ENCODE assay signal across 31 mouse cellular contexts in the genomic region with DNA sequence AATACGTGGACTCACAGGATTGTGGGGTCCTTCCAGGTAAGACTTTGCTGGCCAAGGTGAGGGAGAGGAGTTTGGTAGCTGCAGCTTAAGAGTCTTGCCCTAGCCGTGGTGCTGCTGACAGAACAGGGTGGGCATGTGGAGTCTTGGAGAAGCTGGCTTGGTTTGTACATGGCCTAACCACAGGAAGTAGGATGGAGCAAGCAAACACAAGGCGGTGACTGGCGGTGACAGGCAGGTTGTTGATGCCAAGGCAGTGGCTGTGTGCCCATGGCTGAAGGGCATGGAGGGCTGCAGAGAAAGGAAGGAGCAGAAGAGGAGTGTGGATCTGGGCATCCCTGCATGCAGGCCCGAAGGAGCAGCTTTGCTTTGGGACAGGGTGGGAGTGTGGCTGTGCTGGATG. TPM values are rescaled to one million over a fixed set of nuclear protein-coding genes. Genes with fewer than 3 reads are reported as not detected.
DNase-seq lines count a peak whose midpoint lies in the region; ATAC-seq and TF ChIP-seq lines count a peak whose summit lies in the region.
"Had no signal": no experiment of that assay in that cellular context is flagged by ENCODE, and none has a peak within 500 bp of the region (broad histone marks: within the 10 kb centered on the region; RNA-seq: fewer than 3 reads in every experiment).

No protein-coding gene starts in this region.

- peaks cover 97% of the 10 kb centered on the region for H3K36me3 ChIP-seq in heart, embryonic 10.5 days
- H3K36me3 ChIP-seq in myocyte (ENCODE audit: control insufficient read depth, insufficient read depth): peaks cover 25% of the 10 kb centered on the region

- no peaks in the 10 kb centered on the region for H3K4me1 ChIP-seq in heart, embryonic 10.5 days
- H3K4me1 ChIP-seq: heart, embryonic 12.5 days; lung, embryonic 15.5 days; neural tube, embryonic 13.5 days had no signal

- no peak overlapping the region for H3K4me3 ChIP-seq in heart, embryonic 10.5 days
- H3K4me3 ChIP-seq in myocyte: no peak overlapping the region
- H3K4me3 ChIP-seq: heart, embryonic 12.5 days; layer of hippocampus, adult 2 months; left cerebral cortex, adult 2 months; lung, embryonic 15.5 days; neural tube, embryonic 13.5 days had no signal

- no peaks in the 10 kb centered on the region for H3K9me3 ChIP-seq in heart, embryonic 10.5 days
- H3K9me3 ChIP-seq: heart, embryonic 12.5 days; lung, embryonic 15.5 days; neural tube, embryonic 13.5 days had no signal

- H3ac ChIP-seq in myocyte (ENCODE audit: control insufficient read depth, insufficient read length): no peak overlapping the region

- WGBS in heart, embryonic 10.5 days: 98% methylated on average over 5 of the region's 5 CpGs

- H3K79me2 ChIP-seq in myocyte (ENCODE audit: control insufficient read depth, insufficient read depth): no peaks in the 10 kb centered on the region

- no peaks in the 10 kb centered on the region for H3K27me3 ChIP-seq in heart, embryonic 10.5 days (ENCODE audit: insufficient read depth, poor library complexity, severe bottlenecking)
- H3K27me3 ChIP-seq in myocyte (ENCODE audit: control insufficient read depth, insufficient read depth, insufficient read length): no peaks in the 10 kb centered on the region
- H3K27me3 ChIP-seq: heart, embryonic 12.5 days; lung, embryonic 15.5 days; neural tube, embryonic 13.5 days had no signal

- no peak overlapping the region for H3K4me2 ChIP-seq in myocyte (ENCODE audit: low read depth)
- H3K4me2 ChIP-seq: heart, embryonic 12.5 days; hindbrain, embryonic 14.5 days; lung, embryonic 15.5 days; neural tube, embryonic 13.5 days had no signal

- peak; percentile 66 for DNase-seq in heart, adult 11 months
- DNase-seq in heart, embryonic 10.5 days (ENCODE audit: low spot score): no peak
- peak; percentile 60 for DNase-seq in 416B (ENCODE audit: low read depth)
- no peak for DNase-seq in kidney, adult 11 months
- no peak for DNase-seq in left cerebral cortex, adult 9 months (ENCODE audit: low spot score in 2 of 2)
- DNase-seq: adrenal gland, postnatal 25 days; cerebellum, adult 11-12 months; gastrocnemius, postnatal 10 days; heart, adult 18-20 months; heart, postnatal 4 days; kidney, adult 2 months; kidney, postnatal 36 days had no signal

- no peak overlapping the region for H3K27ac ChIP-seq in heart, embryonic 10.5 days
- H3K27ac ChIP-seq: hindbrain, embryonic 14.5 days; layer of hippocampus, adult 2 months; left cerebral cortex, adult 2 months; liver, embryonic 14.5 days; lung, embryonic 15.5 days; neural tube, embryonic 13.5 days had no signal

- ATAC-seq in hematopoietic stem cell, adult 5-6 weeks (replicated peaks in 1 of 2; ENCODE audit: insufficient read depth in 1 of 2, low FRiP score in 2 of 2, low TSS enrichment in 1 of 2, low read depth in 1 of 2, poor library complexity in 2 of 2, severe bottlenecking in 2 of 2): peak; percentile 58 to 61
- ATAC-seq: CD4-positive, CD25-positive, alpha-beta regulatory T cell, adult 4 months; forebrain, embryonic 16.5 days had no signal

- no peak for TF ChIP-seq POLR2A in myocyte (IDR thresholded peaks at IDR 0.05; ENCODE audit: insufficient read length, low read depth)

TF ChIP-seq in myocyte, 11 proteins besides CTCF, POLR2A, EP300 and RAD21:
- peak; percentile 23 for TF ChIP-seq POLR2AphosphoS2 (IDR thresholded peaks at IDR 0.05; ENCODE audit: insufficient read length, low read depth)
- TF ChIP-seq E2F4 (IDR thresholded peaks at IDR 0.05; ENCODE audit: insufficient read depth): no peak

RNA-seq across cellular contexts. Expression of gene Zscan25, which starts 8.1 kb away (rescaled TPM):
- polyA plus RNA-seq in heart, embryonic 10.5 days (2016; fragmentation: Nextera tagmentation; extraction: Ambion mirVana): 0.16 and 0.33 TPM in 2 replicates
- total RNA-seq in hematopoietic stem cell, adult 5-6 weeks (2017): 6.6 and 10.6 TPM in 2 replicates
- 10.0 TPM for polyA plus RNA-seq in myocyte (2012; fragmentation: generic; extraction: Trizol)

RNA-seq across cellular contexts. Expression of gene Cyp3a57, which starts 56.7 kb away (rescaled TPM):
- not detected in 2 replicates for polyA plus RNA-seq in heart, embryonic 10.5 days (2016; fragmentation: Nextera tagmentation; extraction: Ambion mirVana)
- total RNA-seq in hematopoietic stem cell, adult 5-6 weeks (2017): not detected in 2 replicates
- polyA plus RNA-seq in myocyte (2012; fragmentation: generic; extraction: Trizol): not detected
- total RNA-seq: adrenal gland, adult 18-20 months; gastrocnemius, postnatal 10 days; heart, adult 18-20 months; heart, postnatal 4 days; layer of hippocampus, adult 2 months; layer of hippocampus, postnatal 14 days; megakaryocyte-erythroid progenitor cell, adult 5-6 weeks; midbrain, postnatal 0 days had no signal
- polyA plus RNA-seq: CD4-positive, CD25-positive, alpha-beta regulatory T cell, adult 4 months; embryonic facial prominence, embryonic 11.5 days; forebrain, embryonic 16.5 days; heart, embryonic 12.5 days; heart, postnatal 0 days; hindbrain, embryonic 14.5 days; kidney, adult 2 months; kidney, embryonic 16.5 days; limb, embryonic 14.5 days; lung, embryonic 15.5 days; midbrain, postnatal 0 days; neural tube, embryonic 13.5 days had no signal

RNA-seq across cellular contexts. Expression of gene Zfp655, which starts 56.9 kb away (rescaled TPM):
- polyA plus RNA-seq in heart, embryonic 10.5 days (2016; fragmentation: Nextera tagmentation; extraction: Ambion mirVana): 32.5 and 38.0 TPM in 2 replicates
- total RNA-seq in hematopoietic stem cell, adult 5-6 weeks (2017): 51.3 and 62.6 TPM in 2 replicates
- polyA plus RNA-seq in myocyte (2012; fragmentation: generic; extraction: Trizol): 11.5 TPM

Comparison
In these comparisons a context has a peak if more than half of its experiments do, and no peak if none do; other contexts are left out.
1. DNase-seq: peak in heart, adult 11 months (single experiment) and 416B (single experiment); none in heart, embryonic 10.5 days (single experiment), kidney, adult 11 months (single experiment) and left cerebral cortex, adult 9 months (0 of 2).